Mouse (Mus musculus) right cerebral cortex, adult 18-20 months (tissue): ENCODE measurements around the gene Plac1.
A peak's percentile ranks its signal among the peaks of the same experiment; 100 is the strongest.

ENCODE experiments used
- DNase-seq: peaks from one replicate; pipeline ENCODE4 v3.0.0; 2022; ENCODE audit warnings: mixed read lengths

Gene Plac1

DNA sequence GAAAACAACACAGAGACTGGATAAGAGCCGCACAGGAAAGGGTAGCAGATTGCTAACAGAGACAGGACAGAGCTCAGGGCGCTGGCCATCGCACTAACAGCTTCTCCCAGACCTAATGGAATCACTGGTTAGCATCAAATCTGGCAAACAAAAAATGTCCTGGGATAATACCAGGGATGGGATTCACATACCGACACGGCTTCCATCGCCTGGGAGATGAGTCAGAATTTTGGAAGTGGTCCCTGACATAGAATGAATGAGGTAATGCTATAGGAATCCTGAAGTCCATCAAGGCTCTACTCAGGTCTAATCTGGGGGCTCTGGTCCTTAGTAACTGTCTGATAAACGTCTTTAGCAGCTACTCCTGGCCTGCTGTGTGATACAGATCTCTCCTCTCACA lies 140.0 kb downstream of the Plac1 start:
- no peak for DNase-seq

DNA sequence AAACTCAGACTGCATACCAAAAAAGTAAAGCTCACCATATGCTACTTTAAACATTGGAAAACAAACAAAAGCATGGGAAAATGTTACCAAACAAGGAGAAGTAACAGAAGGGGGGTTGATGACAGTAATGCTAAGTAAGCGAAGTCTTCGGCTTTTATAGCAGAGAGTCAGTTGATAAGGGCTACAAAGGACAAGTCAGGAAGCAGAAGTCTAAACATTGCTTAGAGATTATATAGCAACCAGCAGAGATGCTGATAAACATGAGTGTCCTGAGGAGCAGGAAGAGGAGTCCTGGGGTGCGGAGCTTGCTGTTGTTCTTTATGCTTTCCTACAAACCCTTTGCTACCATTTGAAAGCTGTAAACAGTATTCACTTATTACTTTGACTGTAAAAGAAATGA lies 140.6 kb downstream of the Plac1 start:
- DNase-seq, result no peak

DNA sequence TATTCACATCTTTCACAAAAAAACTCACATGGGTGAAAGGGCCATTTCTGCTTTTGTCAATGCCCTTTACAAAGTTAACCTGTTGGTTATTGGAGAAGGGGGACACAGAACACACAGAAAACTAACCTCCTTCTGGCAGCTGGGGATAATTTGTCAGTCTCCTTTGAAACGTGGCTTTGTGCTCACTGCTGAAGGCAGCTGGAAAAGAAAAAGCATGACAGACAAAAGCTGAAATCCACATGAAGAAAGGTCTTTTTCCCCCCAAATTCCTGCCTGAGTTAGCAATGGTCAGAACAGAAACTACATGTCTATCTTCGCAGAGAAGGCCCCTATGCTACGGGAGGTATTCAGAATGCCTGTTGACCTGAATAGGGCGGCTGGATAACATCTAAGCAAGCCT lies 141.6 kb downstream of the Plac1 start:
- no peak for DNase-seq

DNA sequence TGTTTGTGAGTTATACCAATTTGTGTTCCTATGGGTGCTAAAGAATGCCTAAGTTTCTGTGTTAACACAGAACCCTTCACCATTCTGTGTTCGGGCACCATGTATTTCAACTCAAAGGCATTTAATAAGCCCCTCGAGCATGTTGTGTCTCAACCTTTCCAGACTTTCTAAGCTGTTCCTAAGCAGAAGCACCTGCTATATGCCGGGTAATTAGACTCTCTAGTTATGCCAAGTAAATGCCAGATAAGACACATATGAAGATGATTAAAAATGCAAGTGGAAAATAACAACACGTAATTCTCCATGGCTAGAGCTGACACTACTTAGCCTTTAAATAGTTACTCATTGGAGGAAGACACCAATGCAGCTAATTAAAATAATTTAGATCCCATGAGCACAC lies 142.1 kb downstream of the Plac1 start:
- DNase-seq, result no peak

DNA sequence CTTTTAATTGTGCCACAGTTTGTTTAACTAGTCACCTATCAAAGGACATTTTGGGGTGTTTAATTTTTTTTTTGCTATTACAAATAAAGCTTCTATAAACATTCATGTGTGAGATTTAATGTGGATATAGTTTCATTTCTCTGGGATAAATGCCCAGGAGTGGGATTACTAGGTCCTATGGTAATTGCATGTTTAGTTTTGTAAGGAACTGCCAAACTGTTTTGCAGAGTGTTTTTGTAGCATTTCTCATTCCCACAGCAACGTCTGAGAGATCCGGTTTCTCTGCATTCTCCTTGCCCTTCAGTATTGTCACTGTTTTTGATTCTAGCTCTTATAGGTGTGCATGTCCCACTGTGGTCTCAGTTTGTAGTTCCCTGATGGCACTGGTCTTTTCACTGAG lies 146.5 kb downstream of the Plac1 start:
- no peak for DNase-seq

DNA sequence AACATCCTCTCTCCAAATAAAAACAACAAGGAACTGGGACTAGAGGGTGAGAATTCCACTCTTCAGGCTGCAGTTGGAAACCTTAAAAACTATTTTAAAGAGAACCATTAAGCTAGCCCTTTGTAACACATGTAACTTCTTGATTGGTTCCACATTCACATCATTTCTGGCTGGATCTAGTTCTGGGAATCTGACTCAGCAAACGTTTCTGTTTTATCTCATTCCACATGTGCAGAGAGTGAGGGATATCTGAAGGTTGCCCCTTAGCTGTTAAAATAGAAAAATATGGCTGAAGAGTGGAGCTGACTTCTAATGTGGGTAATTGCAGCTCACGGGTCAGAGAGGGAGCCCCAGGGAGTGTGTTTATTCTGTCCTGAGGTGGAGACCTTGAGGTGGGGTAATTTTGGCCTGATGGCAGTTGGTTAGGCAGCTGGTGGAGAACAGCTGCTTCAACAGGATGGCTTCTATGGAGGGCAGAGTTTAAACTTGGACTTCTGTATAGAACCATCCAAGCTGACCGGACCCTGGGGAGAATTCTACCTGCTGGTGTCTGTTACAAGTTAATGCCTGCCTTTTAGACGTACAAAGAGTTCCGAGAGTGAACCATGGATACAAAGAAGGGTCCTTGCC lies 151.1 kb downstream of the Plac1 start:
- DNase-seq, result no peak

DNA sequence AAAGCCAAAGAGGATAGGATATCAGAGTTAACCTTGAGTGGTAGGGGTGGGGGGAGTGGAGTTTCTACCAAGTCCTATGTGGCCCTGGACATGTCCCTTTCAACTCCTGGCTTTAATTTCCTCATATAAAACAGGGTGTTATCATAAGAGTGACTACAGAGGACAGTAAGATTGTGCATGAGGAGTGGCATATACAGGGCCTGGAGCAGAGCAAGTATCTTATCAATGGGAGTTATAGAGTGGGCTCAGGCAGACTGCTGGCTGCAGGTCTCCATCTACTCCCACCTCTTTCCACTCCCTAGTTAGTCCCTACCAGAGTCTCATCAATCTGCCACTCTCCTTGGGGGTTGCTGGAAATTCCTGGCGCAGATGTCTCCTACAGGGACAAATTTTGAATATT lies 152.7 kb downstream of the Plac1 start:
- DNase-seq, result no peak

DNA sequence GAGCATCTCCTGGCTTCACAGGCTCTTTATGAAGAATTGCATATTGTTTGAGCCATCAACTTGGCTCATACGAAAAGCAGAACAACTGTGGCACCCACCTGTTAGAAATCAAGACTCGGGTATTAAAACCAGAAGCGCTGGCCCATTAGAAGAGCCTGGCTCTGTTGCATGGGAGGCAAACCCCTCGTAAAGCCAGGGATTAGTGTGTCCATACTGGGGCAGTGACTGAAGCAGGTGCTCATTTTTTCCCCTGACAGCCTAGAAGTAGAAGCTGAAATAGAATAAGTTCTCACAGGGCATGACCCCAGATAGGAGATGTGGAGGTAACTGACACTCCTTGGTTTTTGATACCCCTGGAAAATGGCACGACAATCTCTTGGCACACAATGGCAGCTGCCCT lies 154.4 kb downstream of the Plac1 start:
- no peak for DNase-seq

DNA sequence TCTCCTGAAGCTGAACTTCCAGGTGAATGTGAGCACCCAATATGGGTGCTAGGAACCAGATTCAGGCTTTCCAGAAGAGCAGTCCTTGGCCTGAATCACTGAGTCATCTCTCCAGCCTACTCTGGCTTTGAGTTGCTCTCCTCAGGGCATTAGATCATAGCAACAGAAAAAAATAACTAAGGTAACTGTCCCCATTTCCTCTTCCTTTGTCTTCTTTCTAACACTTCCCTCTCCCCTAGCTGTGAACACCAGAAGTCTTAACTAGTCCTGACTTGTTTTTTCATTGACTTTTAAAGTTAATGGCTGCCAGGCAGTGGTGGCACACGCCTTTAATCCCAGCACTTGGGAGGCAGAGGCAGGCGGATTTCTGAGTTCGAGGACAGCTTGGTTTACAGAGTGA lies 175.5 kb downstream of the Plac1 start:
- DNase-seq, result no peak

DNA sequence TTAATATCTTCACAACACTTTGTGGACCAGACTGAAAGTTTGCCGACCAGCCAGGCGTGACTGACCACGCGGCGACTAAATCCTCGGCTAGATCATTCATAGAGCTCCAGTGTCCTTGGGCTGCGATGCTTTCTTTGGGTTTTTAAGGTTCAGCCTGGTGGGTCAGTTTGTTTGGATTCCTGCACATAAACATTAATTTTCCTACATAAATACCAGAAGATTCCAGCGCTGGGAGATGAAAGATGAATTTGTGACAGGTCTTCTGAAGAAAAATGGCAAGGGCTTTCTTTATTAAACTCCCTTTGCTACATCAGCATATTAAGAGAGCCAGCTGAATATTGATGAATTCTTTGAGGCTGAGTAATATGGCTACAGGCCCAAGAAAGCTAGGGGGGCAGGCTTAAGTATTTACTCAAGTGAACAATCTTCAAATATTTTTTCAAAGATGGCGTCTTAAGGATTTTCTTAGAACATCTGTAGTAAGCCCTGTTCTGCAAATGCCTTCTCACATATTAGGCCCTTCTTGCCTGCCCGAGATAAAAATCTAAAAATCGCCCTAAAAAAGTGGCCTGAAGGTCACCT lies 180.4 kb downstream of the Plac1 start:
- DNase-seq, result no peak

DNA sequence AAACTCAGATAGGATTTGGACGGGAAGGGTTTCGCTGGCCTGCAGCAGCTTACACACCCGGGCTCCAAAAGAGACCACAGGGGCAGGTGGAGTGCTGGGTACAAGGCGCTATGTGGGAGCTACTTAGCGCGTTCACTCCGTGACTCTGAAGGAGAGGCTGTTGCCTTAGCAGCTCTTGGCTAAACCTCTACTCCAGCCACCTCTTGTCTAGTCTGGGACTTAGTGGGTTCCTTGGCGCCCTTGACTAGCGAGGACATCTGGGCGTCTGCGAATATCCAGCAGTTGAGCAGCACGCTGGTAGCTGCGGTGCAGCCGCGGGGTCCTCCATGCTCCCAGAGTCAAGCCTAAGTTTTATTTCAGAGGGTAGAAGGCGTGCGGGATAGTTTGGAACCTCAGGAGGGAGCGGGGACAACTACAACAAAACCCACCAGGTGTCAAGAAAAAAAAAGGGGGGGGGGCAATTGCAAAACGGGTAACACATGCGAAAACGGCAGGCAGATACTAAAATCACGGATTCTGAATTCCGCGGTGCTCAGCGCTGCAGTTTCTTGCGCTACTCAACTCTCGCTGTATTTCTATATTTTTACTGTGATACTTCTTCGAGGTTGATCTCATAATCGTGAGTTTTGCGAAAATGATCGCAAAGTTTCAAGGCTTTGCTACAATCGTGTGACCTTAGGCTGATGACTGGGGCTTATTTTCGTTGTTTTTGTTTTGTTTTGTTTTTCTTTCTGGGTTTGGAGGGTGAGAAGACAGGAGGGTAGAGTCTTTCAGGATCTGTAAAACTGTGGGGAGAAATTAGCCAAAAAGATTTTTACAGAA lies 181.2 kb downstream of the Plac1 start:
- DNase-seq, result no peak

DNA sequence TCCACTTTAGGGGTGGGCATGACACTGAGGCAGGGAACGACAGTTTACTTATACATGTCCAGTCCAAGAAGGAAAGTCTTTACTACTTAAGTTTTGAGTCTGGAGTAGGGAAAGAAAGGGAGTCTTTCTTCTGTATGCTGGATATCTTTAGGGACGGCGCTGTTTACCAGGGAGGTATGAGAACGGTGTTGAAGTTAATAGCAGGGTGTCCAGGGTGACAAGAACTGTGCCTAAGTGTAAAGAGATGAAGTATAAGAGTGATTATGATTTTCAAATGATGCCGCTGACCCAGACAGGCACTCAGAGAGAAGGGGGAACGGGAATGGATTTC lies 182.2 kb downstream of the Plac1 start:
- DNase-seq, result no peak

DNA sequence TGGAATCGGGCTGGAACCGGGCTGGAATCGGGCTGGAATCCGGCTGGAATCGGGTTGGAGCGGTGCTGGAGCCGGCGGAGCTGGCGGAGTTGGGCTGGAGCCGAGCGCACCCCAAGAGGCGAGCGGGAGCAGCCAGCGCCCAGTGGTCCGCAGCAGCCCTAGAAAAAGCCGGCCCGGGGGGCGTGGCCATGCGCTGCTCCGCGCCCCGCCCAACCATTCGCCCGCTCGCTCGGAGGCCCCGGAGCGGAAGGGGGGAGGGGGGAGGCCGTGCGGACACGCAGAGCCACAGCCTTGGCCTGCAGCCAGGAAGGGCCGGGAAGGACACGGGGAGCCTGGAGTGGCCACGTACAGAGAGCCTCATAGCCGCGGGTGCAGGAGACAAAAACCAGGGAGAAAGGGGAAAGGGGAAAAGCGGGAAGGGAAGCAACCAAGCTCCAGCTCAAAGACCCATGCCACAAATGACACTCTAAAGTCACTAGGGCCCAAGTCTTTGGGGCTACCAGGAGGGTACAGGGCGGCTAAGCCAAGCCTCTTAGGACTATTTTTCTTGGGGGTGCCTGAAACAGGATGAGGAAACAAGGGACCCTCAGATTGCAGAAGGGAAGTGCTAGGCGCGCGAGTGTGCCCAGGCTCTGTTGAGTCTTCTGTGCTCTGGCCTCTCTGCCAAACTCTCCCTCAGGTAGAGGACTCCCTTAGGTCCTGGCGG lies 182.7 kb downstream of the Plac1 start:
- DNase-seq, result peak; percentile 18

DNA sequence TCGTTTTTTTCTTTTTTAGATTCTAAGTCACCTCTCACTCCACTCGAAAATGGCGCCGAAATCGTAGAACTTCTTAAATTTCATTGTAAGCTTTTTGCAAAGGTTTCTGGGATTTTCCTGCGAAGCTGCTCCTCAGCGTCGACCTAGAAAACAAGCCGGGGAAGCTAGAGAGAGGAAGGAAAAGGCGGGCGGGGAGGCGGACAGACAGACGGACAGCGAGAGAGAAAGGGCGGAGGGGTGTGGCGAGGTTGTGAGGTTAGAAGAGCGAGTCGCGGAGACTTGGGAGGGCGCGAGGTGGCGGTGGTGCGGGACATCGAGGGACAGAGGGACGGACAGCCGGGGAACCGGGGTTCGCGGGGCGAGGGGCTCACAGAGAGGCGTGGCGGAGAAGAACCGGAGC lies 183.3 kb downstream of the Plac1 start:
- no peak for DNase-seq

DNA sequence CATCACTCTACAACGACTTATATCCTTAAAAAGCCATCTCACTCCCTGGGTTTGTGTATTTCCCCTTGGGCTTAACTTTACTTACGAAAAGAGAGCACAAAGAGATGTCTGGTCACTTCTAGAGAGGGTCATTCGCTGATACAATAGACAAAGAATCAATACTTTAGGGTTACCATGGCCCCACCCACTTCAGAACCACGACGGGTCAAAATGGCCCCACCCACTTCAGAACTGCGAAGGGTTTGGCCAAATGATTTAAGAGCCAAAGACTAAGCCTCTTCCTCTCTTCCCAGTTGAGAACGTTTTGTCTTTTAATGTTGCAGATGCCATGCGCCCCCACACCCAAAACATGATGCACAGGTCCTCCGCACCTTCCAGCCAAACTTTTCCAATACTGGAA lies 184.1 kb downstream of the Plac1 start:
- DNase-seq, result no peak

DNA sequence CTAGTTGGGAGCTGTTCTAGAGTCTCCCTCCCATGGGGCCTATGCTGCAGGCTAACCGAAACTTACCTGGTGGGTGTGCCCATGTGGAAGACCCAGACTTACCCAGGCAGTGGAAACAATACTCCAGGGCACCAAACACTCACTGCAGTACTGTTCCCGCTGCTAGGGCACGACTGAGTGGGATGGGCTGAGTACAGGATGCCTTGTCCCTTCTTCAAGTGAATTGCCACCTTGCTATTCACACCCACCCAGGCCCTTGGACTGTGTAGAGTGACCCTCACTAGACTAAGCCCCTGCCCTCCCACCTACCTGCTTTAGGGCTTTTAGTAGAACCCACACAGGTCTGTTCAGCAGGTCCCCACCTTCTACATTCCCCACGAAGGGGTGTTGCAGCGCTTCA lies 186.0 kb downstream of the Plac1 start:
- DNase-seq, result no peak

DNA sequence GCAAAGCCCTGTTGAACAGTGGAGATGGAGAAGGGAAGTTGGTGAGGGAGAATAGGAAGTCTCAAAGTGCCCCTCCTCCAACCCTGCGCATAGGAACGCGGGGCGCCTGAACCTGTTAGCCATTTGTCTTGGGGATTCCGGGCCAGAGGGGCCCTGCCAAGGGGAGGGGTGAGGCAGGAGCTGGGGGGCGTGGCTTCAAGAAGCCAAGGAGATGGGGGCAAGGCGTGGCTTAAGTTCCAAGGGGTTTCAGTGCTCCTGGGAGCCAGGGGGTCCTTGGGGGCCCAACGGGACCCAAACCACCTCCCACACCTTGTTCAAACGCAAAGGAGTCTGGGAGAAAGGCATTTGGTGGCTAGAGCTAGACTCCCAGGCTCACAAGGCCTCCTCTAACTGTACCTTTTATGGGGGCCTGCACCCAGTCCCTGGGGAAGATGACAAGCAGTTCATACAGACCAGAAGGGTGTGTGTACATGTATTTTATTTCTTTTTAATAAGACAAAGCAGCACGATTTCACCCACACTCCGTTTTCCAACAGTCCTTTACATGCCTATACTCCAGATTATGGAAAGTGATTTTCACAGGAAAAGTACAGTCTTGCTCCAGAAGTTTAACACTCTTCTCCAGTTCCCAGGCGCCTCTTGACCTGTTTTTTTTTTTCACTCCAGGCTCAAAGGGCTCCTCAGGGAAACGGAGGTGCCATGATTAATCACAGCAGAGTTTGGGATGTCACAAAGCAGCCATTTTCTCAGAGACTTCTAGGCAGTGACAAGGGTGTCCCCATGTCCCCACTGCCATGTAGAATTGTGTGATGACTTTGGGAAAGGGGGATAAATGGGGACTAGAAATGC lies 187.0 kb downstream of the Plac1 start:
- no peak for DNase-seq

DNA sequence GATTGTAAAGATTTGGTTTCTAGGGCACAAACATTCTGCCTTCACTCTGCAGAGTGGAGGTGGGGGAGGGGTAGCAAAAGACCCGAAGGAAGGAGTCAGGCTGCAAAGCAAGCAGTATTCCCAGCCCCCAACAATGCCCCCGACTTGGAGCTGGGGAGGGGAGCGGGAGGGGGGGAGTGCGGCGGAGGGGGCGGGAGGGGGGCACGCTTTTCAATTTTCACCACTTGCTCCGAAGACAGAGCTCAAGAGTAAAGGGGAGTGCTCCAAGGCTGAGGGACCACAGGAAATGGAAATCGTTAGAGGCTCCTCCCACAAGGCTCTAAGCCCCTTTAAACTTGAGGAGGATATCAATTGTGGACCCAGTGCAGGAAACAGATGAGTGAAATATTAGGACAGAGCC lies 189.6 kb downstream of the Plac1 start:
- no peak for DNase-seq

DNA sequence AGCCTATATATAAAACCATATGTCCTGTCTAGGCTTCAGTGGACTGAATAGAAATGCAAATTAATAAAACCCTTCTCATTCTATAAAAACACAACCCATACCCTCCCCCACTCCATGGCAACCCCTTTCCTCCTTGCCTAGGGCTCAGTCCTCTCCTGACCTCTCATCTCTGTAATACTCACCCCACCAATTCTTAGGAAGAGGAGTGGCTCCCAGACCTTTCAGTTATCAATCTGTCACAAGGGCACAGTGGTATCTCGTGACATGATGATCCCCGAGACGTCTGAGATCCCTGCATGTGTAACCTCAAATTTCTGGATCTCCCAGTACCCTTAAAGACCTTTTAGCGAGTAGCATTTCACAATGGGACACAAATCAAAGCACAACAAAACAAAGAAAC lies 190.7 kb downstream of the Plac1 start:
- no peak for DNase-seq

DNA sequence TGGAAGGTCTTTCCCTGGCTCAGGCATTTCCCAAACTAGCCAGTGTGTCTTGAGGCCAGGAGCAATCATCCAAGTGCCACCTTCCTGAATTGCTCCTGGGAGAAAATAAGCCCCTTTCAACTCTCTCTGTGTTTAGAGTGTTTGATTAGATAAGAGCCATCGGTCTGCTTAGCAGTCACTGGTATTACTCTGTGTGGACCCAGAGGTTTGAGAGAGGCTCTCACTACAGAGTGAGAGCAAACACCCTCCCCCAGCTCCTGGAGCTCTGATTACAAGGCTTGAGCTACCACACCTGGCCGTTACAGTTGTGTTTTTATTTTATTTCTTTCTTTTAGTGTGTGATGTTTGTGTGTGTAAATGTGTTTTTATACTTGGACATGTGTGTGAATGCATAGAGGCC lies 193.0 kb downstream of the Plac1 start:
- DNase-seq, result no peak

DNA sequence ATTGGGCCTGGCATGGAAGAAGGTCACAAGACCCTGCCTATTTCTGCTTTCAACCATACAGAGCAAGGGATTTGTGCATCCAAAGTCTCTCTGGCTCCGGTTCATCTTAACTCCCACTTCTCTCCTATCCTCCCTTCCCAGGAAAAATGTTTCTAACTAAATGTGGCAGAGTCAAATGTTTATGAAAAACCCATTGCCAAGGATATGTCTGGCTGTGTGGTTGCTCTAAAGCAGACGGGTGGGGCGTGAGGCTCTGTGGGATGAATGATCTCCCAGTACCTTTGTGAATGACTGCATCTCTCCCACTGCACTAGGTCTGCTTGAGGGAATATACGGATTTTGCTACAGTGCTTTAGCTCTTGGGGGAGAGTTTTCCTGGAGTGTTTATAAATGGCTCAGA lies 193.9 kb downstream of the Plac1 start:
- DNase-seq, result peak; percentile 7

DNA sequence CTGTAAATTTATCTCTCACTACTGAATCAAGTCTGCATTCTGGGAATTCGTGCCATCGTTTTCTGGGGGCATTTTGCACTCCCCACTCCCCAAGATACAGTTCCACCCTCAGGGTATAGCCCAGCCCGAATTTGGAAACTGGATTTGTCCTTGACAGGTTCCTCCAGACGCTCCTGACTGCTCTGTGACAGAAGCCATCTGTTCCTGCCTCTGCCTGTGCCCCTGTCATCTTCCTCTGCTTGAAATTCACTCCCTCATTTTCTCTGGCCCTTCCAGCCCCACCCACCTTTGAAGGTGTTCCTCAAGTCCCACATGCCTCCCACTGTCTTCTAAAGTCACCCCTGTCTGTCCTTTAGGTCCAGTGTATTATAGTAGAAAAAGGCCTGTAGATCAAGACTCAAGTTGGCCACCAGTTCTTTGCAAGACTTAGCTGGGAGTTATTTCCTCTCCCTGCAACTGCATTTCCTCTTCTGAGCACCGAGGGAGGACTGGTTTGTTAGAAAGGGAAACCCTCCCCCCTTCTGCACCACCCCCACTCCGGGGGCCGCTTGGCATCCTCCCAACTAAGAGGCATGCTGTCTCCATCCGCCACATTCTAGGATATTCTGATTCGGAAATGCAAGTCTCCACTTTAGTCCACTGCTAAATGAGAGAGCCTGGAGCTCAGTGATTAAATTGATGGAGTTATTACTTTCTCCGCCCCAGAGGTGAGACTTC lies 194.6 kb downstream of the Plac1 start:
- no peak for DNase-seq
